Mouse (Mus musculus) retina, postnatal 7 days (tissue): ENCODE measurements around the gene Slc8a3.

ENCODE experiments used
- DNase-seq: peaks from one replicate; pipeline ENCODE4 v3.0.0-alpha.2; 2012; ENCODE audit warnings: low read depth, low spot score

Gene Slc8a3

DNA sequence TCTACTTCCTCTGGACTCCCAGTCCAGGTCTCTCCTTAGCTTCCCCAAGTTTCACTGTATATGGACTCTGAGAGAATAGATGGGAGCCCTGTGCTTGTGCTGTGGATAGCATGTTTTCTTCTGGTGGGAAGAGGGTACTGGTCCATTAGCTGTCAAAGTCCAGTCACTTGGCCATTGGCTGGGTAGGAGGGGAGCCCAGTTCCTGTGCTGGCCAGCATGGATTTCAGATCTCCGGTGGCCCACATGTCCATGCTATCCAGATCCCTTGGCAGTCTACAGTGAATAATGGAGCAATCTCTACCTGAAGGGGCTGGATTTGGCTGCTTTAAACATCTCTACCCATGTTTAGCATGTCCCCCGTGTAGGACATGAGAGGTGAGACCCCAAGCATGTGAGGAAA, 148.0 kb downstream of the Slc8a3 start:
- no peak for DNase-seq

DNA sequence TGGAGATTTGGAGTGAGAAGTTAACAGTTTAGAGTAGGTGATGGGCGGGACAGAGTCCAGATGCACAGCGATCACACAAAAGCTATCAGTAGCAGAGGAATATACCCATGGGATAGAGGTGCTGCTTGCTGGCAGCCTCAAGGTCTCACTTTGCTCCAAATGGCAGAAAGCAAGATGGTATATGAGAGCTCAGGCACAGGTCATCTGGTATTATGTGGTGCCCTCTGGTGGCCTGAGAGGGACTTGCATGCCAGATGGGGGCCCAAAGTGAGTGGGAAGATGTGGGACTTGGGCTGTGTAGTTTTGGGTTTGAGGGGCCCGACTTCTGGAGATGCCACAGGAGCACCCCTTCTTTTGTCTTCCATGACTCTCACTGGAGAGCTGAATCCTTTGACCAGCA, 150.9 kb downstream of the Slc8a3 start:
- peak; percentile 42 for DNase-seq

DNA sequence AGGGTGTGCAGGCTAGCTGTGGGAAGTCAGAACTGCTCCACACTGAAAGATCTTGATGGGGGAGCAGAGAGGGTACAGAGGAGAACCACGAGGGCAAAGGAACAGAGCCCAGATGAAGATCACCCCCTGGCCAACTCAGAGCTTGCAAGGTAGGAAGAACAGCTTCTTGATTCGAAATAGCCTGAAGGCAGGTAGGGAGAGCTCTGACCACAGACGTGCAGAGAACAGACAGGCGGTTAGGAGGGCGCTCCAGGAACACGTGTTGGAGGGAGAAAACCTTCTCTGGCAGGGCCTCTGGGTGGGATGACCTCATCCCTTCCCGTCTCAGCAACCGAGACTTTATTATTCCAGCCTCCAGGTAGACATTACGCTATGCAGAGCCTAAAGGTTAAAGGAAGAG, 157.7 kb downstream of the Slc8a3 start:
- DNase-seq, result no peak

DNA sequence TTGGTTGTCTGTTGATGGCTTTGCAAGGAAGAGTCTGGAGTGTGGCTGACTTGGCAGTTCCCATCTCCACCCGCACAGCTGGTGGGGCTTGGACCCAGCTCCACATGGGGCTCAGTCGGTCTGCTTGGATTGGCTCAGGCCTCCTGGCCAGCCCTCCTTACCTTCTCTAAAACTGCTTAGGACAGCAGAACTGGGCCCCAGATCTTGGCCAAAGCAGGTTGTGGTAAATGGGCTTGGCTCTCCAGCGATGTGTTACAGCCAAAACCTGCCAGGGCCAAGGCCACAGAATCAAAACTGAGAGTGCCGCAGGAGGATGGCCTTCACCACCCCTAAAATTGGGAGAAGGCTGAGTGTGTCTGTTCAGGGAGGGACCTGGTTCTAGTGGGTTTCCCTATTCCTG, 159.1 kb downstream of the Slc8a3 start:
- no peak for DNase-seq

DNA sequence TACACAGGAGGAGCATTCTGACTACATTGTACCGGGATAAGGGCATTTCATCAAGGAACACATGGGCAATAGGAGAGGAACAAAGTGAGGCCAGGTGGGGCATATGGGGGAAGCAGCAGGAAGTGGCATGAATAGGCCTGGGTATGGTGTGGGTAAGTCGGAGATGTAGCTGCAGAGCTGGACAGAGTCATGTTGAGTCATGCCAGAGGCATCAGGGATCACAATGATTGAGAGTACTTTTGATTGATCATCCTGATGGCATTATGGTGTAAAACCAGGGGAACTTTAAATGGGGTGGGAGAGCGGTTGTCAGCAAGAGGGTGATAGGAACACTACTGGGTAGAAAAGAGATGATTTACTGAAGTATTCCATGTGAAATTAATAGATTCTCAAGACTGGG, 160.0 kb downstream of the Slc8a3 start:
- no peak for DNase-seq

DNA sequence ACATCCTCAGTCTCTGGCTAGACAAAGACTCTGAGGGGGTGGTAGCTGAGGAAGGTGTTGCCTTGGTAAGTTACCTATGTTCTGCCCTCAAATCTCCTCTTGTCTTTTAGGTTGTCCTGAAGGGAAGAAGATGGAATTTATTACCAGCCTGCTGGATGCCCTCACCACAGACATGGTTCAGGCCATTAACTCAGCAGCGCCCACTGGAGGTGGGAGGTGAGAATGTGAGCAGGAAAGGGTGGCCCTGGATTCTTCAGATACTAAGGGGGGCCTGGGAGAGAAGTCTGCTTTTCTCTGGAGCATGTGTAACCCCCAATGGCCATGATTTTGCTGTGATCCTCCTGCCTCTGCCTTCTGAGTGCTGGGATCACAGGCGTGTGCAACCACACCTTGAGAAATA, 162.9 kb downstream of the Slc8a3 start:
- no peak for DNase-seq

DNA sequence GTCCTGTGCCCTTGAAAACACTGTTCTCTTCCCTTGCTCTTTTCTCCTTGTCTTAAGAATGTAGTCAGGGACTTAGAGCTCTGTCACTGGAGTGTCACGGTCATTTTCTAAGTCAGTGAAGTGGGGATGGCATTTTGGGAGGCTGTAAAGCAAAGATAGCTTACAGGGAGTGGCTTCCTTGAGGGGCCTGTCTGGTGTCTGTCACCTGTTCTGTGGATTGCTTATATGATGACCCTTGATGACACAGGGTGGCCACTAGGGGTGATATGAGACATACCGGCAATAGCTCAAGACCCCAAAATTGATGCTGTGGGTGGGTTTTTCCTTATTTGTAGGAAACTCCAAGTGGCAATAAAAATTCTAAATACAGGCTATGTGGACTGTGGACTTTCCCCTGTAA, 164.5 kb downstream of the Slc8a3 start:
- no peak for DNase-seq

DNA sequence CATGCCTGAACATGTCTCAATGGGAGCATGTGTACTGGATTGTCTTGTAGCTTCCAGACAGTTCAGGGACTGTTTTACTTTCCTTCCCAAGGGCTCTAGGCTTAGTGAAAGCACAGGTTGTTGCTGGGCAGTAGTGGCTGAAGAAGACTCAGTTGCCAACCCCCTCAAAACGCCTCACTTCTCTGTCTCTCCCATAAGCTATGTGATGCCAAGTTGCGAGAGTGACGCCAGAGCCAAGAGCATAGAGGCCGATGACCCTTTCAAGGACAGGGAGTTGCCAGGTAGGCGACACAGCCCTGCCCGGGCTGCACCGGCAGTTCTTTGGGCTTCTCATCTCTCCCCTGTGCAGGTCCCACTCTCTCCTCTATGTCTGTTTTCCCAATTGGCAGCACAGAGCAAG, 164.9 kb downstream of the Slc8a3 start:
- no peak for DNase-seq

DNA sequence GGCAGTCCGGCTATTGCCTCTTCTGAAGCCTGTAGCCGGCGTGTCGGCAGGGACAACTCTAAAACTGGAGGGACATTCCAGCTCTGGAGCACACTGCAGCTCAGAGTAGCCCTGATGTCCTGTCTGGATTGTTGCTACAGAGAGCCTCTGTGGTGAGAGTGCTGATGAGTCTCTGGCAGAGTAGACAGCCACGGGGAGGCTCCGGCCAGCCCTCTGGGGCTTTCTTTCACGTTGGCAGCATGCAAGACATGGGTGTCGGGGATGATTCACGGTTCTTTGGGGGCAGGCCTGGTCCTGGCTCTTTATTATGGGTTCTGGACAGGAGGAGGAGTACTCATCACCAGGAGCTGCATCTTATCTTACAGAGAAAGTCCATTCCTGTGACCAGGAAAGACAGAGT, 165.8 kb downstream of the Slc8a3 start:
- no peak for DNase-seq

DNA sequence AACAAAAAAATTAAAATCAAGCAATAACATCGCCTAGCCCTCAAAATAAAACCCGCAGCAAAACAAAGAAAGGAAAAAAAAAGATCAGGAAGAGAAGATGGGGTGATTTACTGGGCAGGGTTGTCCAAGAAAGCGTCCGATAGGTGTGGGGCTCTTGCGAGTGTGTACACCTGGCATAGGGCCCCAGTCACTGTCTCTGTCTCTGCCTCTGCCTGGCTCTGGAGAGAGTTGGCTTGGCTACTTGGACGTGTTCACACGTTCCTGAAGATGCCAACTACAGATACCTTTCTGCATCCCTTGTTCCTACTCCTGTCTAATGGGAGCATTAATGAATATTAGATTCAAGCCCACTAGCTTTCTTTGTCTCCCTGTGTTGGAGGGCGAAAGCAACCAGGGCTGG, 166.4 kb downstream of the Slc8a3 start:
- DNase-seq, result no peak

DNA sequence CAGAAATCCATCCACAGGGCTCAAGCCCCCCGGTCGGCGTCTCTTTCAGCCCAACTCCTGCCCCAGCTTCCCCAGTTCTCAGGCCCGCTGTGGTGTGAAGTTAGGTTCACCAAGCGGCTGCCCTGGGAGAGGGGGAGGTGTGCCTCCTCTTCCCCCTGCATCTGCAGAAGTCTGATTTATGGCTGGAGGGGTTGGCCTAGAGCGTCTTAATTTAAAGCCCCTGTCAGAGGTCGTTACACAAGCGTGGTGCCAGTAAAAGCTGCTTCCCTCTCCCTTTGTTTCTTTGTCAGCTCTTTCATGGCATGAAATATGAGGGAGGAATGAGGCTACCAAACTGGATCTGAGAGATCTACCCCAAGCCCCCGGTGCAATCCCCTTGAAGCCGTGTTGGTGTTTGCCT, 166.9 kb downstream of the Slc8a3 start:
- no peak for DNase-seq

DNA sequence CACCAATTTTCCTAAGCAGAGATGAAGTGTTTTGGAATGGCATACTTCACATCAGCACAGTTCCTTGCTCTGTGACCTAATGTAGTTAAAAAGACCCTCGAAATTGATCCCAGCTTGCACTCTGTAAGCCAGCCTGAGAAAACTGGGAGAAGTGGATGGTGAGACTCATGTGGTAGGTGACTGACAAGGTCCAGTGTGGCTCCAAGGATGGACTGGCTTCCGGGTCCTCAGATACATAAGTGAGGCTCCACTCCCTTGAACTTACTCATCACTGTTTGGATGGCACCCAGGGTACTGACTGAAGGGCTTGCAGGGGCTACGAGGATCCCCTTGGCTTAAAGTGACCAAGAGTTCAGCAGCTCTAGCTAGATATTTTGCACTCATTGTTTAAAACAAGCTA, 169.4 kb downstream of the Slc8a3 start:
- no peak for DNase-seq

DNA sequence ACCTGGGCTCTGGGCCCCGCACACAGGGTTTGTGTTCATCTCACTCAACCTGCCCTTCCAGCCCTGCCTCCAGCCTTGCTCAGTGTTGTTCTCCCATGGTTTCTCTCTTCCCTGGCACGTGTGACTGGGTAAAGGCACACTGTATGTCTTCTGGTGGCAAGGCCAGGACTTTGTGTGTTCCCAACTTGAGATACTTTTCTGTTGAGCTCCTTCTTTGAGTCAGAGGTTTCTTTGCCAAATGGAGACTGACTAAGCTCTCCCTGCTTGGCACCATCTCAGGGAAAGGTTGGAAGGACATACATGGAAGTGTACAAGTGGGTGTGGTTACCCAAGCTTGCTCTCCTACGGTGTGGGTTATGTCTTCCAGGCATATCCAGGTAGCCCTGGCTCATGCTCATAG, 169.8 kb downstream of the Slc8a3 start:
- no peak for DNase-seq

DNA sequence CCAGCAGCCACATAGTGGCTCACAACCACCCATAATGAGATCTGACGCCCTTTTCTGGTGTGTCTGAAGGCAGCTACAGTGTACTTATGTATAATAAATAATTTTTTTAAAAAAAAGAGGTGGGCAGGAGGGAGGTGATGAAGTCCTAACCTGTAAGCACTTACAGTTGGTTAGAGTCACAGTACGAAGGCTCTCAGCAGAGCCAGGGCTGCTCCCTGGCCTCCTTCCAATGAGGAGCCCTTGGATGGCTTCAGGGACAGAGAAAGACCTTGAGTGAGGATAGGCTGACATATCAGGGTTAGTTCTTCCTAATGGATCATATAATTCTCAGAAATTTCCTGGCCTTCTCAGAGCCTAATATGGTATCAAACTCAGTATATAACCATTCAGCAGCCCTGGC, 171.7 kb downstream of the Slc8a3 start:
- no peak for DNase-seq

DNA sequence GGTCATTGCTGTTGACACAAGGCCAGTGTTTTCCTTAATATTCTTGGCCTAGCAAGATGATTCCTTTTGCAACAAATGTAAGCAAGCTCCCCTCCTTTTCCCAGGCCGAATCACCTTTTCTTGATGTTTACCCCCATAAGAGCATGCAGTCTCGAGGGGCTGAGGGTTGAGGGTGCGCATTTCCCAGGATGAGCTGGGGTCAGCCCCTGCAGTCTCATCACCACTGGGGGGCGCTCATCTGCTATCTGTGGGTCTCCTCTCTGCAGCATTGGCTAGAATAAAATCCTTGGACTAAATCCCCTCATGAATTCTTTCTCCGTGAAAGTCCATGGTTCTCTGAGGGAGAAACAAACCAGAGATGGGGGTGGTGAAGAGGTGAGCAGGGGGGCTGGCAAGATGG, 172.1 kb downstream of the Slc8a3 start:
- no peak for DNase-seq

DNA sequence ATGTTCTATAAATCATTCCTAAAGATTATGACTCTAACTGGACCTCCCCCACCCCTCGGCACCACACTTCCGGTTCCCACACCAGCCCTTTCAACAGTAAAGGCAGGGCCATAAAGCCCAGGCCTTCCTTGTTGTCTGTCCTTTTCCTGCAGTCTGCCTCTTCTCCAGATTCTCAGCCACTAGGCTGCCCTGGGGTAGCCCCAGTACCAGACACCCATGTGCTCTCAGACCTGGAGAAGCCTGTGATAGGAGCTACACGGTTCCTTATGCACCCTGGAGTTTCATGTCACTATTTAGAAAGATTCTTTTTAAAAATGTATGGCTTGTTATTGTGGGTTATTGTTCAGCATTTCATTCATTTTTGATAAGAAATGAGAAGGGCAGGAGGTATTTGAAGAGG, 172.6 kb downstream of the Slc8a3 start:
- no peak for DNase-seq

DNA sequence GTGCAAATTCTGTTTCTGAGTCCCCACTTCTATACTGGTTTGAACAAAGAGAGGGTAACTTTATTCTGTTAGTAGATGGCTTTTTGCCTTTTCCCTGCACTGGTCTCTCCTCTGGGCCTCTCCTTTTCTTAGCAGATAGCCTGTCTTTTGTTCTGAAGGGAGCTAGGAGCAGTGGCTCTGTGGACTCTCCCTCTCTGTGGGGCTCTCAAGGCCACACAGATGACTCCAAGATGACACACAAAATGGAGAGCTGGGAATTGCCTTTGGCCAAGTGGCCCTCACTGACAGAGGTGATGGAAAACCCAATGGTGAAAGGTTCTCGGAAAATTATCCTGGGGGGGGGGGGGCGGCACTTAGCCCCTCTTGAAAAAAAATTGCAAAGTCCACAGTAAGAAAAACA, 173.0 kb downstream of the Slc8a3 start:
- no peak for DNase-seq

DNA sequence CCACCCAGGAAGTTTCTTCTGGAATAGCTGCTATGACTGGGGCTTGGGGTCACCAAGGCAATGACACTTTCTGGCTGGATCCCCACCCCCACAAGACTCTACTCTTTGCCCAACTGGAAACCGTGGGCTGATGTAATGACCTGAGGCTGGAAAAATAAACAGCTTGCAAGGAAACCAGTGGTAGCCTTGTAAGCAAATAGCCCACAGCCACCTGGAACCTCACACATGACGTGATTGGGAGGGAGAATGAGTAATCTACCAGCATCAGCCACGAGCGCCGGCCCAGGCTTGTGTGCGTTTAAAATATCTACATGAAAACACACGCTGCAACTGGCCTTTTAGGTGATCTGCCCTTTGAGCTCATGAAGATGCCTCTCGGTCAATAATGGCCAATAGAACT, 176.1 kb downstream of the Slc8a3 start:
- DNase-seq, result no peak

DNA sequence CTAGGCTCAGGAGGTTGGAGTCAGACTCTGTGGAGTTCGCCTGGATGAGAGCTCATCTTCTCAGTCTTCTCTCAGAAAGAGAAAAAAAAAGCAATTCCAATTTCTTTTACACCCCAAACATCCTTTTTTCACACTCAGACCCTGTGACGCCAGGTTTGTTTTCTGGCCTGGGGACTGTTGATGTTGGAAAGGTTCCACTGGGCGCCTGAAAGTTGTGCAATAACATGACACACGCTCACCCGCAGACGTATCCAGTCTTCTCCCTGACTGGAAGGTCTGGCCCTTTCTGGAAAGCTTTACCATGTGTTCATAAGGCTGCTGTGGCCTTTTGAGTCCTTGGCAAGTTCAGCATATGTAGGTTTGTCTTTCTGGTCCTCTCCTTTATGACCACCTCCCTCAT, 177.3 kb downstream of the Slc8a3 start:
- DNase-seq, result no peak

DNA sequence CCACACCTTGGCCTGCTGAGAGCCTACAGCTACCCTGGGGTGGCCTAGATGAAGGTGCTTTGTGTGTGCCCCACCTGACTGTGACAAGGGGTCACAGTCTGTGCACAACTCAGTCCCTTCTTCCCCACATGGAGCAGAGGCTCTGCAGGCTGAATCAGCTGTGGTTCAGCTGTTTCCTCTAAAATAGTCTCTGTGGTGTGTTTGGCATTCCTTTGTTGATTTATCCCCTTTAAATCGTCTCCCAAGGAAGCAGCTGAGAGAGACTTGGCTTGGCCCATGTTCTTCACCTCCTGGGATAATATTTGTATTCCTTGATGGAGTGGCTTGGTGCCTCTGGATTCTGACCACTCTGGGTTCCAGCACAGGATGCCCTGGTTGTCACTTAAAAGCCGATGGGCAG, 180.9 kb downstream of the Slc8a3 start:
- DNase-seq, result no peak

DNA sequence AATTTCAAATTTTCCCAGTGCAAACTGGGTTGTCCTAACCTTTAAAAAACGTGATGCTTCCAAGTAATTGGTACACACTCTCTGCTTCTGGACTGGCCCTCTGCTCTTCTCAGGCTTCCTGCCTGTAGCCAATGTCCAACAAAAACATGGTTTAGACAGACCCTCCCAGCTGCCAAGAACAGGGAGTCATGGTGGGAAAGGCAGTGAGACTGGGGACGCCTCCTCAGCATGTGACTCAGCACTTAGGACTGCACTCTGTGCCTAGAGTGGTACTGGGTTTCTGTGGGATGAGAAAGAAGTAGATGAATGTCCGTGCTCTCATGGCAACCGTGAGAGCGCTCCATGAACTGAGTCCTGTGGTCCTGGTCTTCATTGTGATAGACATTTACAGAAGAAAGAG, 182.1 kb downstream of the Slc8a3 start:
- no peak for DNase-seq

DNA sequence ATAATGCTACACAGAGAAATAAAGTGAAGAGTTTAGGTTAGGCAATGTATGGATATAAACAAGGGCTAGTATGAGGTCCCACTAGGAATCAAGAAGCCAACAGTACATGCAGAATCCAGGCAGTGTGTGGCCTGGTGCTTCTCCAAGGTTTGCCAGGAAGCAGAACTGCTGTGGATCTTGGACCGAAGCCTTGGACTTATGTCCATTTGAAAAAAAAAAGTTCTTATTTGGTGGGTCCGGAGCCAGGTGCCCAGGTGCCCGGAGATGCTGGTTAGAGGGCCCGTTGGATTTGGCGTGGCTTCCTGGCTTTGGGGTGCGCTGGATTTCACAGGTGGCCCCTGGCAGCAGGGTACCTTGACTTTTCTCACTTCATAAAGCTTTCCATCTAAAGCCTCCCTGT, 185.0 kb downstream of the Slc8a3 start:
- DNase-seq, result no peak
